Mouse (Mus musculus) brain, adult 2 months (tissue): ENCODE data around the gene Bmp2.
A peak's percentile ranks its signal among the peaks of the same experiment; 100 is the strongest.

ENCODE experiments used
- DNase-seq: peaks from one replicate; pipeline ENCODE4 v3.0.0; 2011; ENCODE audit warnings: low read depth, low spot score

Gene Bmp2

DNA sequence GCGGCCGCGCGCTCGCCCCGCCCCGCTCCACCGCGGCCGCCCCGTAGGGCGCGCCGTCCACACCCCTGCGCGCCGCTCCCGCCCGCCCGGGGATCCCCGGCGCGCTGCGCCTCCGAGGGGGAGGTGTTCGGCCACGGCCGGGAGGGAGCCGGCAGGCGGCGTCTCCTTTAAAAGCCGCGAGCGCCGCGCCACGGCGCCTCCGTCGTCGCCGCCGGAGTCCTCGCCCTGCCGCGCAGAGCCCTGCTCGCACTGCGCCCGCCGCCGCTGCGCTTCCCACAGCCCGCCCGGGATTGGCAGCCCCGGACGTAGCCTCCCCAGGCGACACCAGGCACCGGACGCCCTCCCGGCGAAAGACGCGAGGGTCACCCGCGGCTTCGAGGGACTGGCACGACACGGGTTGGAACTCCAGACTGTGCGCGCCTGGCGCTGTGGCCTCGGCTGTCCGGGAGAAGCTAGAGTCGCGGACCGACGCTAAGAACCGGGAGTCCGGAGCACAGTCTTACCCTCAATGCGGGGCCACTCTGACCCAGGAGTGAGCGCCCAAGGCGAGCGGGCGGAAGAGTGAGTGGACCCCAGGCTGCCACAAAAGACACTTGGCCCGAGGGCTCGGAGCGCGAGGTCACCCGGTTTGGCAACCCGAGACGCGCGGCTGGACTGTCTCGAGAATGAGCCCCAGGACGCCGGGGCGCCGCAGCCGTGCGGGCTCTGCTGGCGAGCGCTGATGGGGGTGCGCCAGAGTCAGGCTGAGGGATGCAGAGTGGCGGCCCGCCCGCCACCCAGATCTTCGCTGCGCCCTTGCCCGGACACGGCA is at the start of gene Bmp2:
Gene Bmp2, plus strand, starts transcription at position 129 of the 811 bp plus-strand sequence.
- DNase-seq: peak; percentile 65

DNA sequence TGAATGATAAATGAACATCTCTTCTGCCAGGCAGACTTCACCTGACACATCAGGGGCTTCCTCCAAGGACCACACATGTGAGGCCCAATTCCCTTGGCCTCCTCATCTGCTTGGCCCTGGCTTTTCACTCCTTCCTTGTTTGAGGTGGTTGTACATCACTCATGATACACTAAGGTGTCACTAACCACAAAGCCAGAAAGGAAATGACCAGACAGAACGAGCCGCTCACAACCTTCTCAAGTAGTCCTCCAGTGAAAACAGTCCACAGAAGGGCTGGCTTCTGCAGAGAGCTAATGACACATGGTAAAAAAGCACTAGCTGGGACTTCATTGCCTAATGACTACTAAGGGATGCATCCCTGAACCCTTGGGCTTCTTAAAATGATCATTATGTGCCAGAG is 46.3 kb upstream of the Bmp2 start:
- DNase-seq: no peak

DNA sequence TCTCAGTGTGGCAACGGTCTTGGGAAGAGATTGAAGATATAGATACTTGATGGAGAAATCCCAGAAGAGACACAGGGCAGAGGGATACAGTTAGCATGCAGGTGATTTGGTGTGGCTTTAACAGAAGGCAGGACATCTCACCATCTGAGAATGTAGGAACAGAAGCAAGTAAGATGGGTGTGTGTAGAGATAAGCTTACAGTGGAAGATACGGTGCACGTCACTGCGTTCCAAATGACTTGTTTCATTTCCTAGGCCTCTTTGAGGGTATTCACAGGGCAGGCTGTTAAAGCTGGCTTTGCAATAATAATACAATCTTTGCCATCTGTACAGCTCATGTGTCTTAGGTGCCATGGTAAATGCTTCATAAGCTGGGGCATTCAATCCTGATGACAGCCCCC is 44.9 kb upstream of the Bmp2 start:
- DNase-seq: no peak

DNA sequence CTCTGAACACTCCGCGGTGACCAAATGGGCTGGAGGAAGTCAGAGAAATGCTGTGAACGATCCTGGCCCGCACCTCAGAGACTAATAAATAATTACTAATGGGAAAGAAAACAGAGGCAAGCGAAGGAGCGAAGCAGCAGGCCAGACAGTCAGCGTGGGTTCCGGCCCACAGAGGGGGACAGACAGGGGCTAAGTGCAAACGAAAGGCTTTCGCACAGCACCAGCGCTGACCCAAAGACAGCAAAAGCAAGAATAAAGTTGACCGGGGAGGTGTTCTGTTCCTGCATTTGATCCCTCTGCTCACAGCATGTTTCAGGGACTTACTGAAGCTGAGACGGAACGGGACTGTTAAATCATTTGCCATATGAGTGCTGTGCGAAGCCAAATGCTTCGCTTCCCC is 42.8 kb upstream of the Bmp2 start:
- no peak for DNase-seq

DNA sequence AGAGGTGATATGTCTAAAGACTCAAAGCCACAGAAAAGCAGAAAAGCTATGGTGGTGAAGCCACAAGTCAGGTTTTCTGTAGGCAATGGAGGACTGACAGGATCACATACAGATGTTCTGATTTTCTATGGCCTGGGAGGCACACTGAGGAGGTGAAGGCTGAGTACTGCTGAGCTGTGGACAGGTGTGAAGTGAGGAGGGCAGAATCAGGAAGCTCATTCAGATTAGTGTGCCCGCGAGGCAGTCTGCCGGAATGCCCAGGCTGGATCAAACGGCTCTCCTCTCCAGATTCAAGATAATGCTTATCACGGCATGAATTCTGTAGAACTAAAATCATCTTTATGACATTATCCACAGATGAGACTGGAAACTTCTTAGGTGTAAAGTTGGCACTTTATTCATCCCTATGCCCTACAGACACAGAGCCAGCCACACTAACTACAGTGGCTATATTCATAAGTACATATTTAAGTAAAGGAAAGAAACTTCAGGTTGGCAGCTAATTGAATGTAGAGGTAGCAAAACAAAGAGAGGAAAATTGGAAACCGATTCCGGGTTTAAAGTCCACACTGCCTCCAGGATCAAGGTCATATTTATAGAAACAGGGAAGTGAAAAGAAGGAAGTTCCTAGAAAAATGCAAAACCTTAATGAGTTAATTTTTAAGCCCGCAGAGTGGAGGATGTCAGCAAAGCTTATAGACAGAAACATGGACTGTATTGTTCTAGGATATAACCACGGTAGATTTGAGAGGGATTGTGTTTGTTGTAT is 40.8 kb upstream of the Bmp2 start:
- DNase-seq: no peak

DNA sequence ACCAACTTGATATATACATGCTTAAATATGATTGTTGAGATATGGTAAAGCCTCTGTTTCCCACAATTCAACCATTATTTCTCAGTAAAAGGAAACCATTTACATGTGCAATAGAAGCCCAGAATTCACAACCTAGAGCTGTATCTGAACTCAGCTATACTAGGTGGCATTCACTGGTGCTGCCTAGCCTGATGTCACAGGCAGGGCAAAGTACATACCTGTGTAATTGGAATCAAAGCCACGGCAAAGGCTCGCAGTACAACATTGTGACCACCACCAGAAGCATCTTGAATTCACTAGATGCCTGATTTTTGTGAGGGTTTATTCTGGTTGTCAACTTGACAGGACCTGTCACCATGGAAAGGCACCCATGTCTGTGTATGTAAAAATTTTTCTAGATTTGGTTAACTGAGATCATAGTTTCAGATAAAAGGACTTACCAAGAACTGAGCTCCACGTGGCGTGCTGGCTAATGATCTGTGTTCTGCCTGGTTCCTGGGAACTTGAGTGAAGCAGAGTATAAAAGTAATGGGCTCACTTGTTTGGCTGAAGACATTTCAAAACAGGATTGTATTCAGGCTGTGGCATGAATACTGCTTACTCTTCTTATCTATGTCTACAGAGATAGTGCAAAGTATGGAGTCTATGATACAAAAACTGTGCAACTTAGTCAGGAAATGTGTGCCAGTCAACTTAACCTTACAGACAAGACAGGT is 35.5 kb upstream of the Bmp2 start:
- DNase-seq: no peak

DNA sequence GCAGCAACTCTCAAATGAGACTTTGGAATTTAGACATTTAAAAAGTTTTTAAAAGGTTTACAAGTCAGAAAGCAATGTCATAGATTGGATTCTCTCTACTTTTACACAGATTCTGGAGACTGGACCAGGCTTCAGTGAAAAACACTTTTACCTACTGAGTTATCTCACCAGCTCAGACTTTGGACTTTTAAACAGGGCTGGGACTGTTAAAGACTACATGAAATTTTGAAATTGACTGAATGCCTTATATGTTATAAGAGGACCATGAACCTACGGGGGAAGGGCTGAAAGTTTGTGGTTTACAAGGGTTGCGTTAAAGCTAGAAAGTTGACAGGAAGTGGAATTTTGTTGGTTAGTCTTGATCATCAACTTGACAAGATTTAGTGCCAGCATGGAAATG is 34.1 kb upstream of the Bmp2 start:
- DNase-seq: no peak

DNA sequence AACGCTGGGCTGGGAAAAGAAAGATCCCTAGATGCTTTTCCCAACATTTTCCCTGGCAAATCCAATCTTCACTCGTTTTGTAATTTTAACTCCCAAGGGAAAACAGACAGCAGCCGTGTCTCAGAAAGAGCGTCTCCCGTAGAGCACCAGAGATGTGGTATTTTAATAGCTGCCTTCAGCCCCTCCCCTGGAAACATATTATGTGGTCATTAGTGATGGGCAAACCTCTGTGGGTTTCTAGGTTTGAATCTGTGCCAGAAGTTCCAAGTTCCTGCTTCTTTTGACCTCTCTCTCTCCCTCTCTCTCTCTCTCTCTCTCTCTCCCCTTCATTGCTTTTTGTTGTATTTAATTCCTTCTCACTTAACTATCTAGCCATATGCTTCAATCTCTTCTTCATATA is 30.8 kb upstream of the Bmp2 start:
- no peak for DNase-seq

DNA sequence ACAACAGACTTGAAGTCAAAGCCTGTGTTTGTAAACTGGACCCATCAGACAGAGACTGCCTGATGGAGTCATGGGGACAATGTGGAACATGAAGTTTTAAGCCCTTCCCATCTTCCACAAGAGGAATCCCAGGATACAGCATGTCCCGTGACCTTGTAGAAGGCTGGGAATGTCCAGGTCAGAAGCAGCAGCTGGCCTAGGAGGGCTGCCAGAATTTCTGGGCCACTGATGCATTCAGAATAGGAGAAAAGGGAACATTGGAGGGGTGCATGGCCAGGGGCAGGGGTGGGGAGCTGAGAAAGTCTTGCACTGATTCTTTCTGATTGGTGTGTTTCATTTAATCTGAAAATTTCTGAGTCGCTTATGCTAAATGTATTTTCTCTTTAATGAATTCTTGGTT is 29.8 kb upstream of the Bmp2 start:
- no peak for DNase-seq

DNA sequence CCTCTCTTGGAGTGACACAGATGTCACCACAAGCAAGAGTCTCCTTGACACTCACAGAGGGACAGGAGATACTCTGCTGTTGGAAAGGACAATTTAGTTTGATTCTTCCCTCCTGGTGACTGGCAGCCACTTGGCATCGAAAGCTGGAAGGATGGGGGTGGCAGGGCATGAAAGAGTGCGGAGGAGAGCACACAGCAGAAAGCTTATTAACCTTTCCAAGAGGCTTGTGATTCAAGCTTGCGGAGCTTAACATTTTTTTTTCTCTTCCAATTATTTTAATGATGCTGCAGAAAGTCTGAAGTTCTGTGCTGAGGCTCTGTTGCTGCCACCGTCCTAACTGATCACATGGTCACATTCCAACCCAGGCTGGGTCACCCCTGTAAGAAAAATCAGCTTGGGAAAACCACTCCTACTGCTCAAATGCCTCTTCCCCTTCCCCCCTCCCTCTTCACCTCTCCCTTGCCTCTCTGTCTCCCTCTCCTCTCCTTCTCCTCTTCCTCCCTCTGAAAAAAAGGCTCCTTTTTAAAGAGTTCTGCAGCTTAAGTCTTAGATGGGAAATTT is 26.3 kb upstream of the Bmp2 start:
- peak; percentile 37 for DNase-seq

DNA sequence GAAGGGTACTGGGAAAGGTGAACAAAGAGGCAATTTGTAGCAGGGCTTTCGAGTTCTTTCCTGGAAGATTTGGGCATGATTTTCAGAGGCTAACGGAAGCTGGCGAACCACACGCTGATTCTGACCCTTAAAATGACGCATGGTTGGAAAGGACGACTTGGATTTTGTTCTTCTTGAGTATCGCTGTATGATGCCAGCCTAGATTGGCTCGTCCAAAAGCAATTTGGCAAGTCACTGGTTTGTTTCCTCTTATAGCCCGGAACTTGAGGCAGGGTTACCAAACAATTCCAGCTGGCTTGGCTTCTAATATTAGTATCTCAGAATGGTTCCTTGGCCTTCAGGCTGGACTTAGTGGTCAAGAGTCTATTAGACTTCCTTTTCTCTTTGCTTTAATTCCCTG is 22.6 kb upstream of the Bmp2 start:
- DNase-seq: no peak

DNA sequence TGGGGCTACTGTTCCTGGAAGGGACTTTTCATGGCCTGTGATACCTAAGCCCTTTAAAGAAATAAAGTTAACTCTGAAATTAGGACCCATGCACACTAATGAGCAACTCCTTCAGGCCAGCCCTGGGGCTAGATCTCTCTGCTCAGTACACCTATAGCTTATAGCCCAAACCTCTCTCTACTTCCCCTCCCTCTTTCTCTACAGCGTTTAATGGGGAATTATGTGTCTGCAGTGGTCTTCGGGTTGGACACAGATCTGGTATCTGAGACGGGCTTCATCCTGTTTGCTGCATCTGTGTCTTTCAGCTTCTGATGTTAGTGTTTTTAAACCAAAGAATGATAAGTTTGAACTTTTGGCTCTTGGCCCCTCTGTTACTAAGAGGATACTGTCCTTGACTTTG is 18.9 kb upstream of the Bmp2 start:
- no peak for DNase-seq

DNA sequence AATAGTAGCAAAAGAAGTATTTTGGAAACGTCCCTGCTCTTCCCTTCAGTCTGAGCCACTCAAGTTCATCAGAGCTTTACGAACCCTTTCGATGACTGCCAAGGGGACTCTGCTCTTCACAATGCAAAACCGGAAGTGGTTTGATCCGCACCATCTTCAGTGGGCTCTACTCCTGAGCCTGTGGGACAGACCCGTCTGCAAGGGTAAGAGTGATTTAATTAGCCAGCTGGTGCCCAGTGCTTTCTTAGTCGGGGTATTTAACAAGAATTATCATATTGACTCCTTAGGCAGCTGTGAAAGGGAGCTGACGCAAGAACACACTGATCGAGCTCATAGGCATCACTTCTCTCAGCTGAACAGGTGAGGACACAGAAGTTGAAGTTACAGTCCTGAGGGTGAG is 16.5 kb upstream of the Bmp2 start:
- DNase-seq: no peak

DNA sequence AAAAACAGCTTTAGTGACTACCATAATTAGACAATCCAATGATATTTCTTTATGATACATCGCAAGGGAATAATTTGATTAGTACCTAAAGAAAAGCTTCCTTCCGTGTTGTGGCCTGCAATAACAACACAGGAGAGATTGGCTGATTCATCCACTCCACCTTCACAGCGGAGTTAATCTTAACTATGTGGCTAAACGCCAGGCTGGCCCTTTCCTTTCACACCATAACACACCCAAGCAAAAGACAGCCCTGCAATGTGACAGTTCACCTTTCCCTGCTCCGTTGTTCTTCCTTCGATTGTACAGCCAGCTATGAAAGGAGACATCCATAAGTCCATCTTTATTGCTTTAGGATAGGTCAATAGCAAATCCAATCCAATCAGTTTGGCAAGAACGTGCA is 15.1 kb upstream of the Bmp2 start:
- DNase-seq: no peak

DNA sequence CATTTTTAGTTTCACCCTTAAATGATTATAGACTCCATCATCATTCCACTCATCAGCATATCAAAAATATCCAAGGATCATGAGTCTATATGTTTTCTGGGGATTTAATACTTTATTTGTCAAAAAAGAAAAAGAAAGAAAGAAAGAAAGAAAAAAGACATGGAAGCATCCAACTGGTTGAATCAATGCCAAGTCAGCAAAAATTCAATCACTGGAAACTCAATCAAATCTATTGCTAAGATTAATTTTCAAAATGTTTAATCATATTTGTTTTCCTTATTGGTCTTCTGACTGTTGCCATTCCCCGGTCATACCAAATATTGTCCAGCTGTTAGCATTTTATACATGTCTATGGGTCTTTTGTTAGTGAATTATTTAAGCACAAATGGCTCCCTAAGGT is 11.3 kb upstream of the Bmp2 start:
- no peak for DNase-seq

DNA sequence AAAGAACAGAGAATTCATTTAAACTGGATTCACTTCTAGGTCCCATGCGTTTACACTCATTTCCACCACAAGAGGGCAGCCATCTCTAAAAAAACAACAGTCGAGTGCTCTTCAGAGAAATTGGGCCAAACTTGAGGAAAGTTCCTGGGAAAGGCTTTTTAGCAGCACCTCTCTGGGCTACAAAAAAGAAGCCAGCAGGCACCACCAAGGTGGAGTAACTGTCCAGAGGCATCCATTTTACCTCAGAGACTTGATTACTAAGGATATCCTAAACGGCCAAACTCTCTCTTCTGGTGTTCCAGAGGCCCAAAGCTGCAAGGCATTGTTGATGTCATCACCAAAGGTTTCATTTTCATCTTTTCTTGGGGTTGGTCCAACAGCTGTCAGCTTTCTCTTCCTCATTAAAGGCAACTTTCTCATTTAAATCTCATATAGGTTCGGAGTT is 1.7 kb upstream of the Bmp2 start:
- DNase-seq: peak; percentile 84

DNA sequence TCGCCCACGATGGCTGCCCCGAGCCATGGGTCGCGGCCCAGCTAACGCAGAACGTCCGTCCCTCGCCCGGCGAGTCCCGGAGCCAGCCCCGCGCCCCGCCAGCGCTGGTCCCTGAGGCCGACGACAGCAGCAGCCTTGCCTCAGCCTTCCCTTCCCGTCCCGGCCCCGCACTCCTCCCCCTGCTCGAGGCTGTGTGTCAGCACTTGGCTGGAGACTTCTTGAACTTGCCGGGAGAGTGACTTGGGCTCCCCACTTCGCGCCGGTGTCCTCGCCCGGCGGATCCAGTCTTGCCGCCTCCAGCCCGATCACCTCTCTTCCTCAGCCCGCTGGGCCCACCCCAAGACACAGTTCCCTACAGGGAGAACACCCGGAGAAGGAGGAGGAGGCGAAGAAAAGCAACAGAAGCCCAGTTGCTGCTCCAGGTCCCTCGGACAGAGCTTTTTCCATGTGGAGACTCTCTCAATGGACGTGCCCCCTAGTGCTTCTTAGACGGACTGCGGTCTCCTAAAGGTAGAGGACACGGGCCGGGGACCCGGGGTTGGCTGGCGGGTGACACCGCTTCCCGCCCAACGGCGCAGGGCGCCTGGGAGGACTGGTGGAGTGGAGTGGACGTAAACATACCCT is 995 bp downstream of the Bmp2 start:
- DNase-seq: no peak

DNA sequence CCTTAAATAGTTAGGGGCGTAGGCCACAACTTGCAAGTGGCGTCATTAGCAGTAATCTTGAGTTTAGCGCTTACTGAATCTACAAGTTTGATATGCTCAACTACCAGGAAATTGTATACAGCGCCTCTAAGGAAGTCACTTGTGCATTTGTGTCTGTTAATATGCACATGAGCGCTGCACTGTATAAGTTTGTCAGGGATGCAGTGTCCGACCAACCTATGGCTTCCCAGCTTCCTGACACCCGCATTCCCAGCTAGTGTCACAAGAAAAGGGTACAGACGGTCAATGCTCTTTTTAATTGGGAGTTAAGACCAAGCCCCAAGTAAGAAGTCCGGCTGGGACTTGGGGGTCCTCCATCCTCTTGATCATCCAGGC is 1.9 kb downstream of the Bmp2 start:
- DNase-seq: no peak

DNA sequence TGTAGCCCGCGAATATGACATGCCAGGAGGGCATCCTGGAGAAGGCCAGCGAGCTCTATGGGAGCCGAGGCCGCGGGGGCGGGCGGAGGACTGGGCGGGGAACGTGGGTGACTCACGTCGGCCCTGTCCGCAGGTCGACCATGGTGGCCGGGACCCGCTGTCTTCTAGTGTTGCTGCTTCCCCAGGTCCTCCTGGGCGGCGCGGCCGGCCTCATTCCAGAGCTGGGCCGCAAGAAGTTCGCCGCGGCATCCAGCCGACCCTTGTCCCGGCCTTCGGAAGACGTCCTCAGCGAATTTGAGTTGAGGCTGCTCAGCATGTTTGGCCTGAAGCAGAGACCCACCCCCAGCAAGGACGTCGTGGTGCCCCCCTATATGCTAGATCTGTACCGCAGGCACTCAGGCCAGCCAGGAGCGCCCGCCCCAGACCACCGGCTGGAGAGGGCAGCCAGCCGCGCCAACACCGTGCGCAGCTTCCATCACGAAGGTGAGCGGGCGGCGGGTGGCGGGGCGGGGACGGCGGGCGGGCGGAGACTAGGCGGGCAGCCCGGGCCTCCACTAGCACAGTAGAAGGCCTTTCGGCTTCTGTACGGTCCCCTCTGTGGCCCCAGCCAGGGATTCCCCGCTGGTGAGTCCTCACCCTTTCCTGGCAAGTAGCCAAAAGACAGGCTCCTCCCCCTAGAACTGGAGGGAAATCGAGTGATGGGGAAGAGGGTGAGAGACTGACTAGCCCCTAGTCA is 2.5 kb downstream of the Bmp2 start:
- peak; percentile 8 for DNase-seq

DNA sequence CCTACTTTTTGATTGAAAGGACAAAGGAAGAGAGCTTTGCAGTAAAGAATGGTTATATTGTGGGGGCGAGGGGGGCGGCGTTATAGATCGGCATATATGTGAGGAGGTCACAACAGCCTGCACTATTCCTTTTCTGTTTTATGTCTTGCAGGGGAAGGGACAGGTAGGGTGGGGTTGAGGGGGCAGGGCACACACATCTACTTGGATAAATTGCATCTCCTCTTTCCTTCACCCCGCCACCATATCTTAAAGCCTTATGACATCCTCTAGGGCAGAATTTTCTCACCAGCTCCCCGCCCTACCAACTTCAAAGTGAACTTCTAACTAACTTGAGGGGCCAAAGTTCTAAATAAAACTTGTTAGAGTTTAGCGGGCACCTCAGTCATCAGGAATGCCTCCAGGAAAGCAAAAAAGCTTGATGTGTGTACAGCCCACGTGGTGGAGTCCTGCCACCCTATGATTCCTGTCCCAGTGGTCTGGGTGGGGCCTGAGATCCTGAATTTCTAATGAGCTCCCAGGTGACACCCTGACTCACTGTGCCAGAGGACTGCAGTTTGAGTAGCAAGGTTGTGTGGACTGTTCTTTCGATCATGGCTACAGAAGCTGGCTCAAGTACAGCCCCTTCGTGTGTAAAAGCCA is 12.4 kb downstream of the Bmp2 start:
- DNase-seq: no peak

DNA sequence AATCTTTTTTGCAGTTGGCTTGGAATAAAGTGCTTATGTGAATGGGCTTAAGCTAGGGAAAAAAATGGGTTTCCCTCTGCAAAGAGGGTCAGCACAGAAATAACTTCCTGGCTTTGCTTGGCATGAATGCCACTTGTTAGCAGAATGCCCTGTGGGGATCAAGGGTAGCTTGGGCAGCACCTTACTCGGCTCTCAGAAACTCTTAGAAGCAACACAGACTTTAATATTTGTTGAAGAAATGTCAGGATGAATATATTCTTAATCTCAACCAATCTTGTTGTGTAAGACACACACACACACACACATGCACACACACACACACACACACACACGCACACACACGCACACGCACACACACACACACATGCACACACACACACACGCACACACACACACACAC is 13.5 kb downstream of the Bmp2 start:
- no peak for DNase-seq
